Mouse (Mus musculus) urinary bladder, postnatal 4 days (tissue): ENCODE results near the gene Fzd2.
"Not testable (repeated sequence)": the region's sequence is repeated elsewhere in the genome, so short reads cannot be mapped to it uniquely, and the experiment has no call there.

Experiments
- DNase-seq, 2 experiments: peaks; one replicate each; pipeline ENCODE4 v3.0.0; 2021 to 2022; ENCODE audit warnings: low spot score in 2 of 2

The Fzd2 gene

GRCm38 (mm10) chr11:102581281-102582015, 22.7 kb upstream of the Fzd2 start:
- DNase-seq, result peak in 1 of 2 experiments; percentile 23

GRCm38 (mm10) chr11:102582016-102582610, 22.1 kb upstream of the Fzd2 start:
- DNase-seq, result peak; percentile 56 to 60

- no peak for DNase-seq
Observed at GRCm38 (mm10) chr11:102582736-102583135, 21.5 kb upstream of the Fzd2 start.

- no peak for DNase-seq
Observed at GRCm38 (mm10) chr11:102586445-102587130, 17.6 kb upstream of the Fzd2 start.

GRCm38 (mm10) chr11:102587554-102587953, 16.6 kb upstream of the Fzd2 start:
- DNase-seq, result no peak

GRCm38 (mm10) chr11:102595341-102595820, 8.8 kb upstream of the Fzd2 start:
- peak in 1 of 2 experiments; percentile 42 for DNase-seq

- no peak for DNase-seq
Observed at GRCm38 (mm10) chr11:102599912-102600311, 4.3 kb upstream of the Fzd2 start.

- DNase-seq, result peak in 1 of 2 experiments; percentile 24
Observed at GRCm38 (mm10) chr11:102602816-102603495, 1.2 kb upstream of the Fzd2 start.

- DNase-seq, result peak in 1 of 2 experiments; percentile 55
Observed at GRCm38 (mm10) chr11:102603496-102603850, 723 bp upstream of the Fzd2 start.

- DNase-seq, result peak in 1 of 2 experiments; percentile 41
Observed at GRCm38 (mm10) chr11:102604777-102605552, 769 bp downstream of the Fzd2 start.

GRCm38 (mm10) chr11:102605553-102606416, 1.6 kb downstream of the Fzd2 start:
- DNase-seq, result peak in 1 of 2 experiments; percentile 51

- DNase-seq, result no peak
Observed at GRCm38 (mm10) chr11:102606751-102607171, 2.6 kb downstream of the Fzd2 start.

- DNase-seq, result not testable (repeated sequence)
Observed at GRCm38 (mm10) chr11:102607201-102607600, 3.0 kb downstream of the Fzd2 start.

GRCm38 (mm10) chr11:102607686-102608548, 3.7 kb downstream of the Fzd2 start:
- no peak for DNase-seq

- no peak for DNase-seq
Observed at GRCm38 (mm10) chr11:102608691-102609090, 4.5 kb downstream of the Fzd2 start.

GRCm38 (mm10) chr11:102609483-102609882, 5.3 kb downstream of the Fzd2 start:
- DNase-seq, result no peak

- no peak for DNase-seq
Observed at GRCm38 (mm10) chr11:102610260-102610659, 6.1 kb downstream of the Fzd2 start.

GRCm38 (mm10) chr11:102610675-102611316, 6.6 kb downstream of the Fzd2 start:
- DNase-seq, result no peak

- no peak for DNase-seq
Observed at GRCm38 (mm10) chr11:102611317-102611705, 7.1 kb downstream of the Fzd2 start.
